Mouse (Mus musculus): Measurements from ENCODE around the gene Slc13a2. TPM values are rescaled to one million over a fixed set of nuclear protein-coding genes. Genes with fewer than 3 reads are reported as not detected.

The Slc13a2 gene
- polyA plus RNA-seq, 1 experiment from 2014 or later: not detected

DNA sequence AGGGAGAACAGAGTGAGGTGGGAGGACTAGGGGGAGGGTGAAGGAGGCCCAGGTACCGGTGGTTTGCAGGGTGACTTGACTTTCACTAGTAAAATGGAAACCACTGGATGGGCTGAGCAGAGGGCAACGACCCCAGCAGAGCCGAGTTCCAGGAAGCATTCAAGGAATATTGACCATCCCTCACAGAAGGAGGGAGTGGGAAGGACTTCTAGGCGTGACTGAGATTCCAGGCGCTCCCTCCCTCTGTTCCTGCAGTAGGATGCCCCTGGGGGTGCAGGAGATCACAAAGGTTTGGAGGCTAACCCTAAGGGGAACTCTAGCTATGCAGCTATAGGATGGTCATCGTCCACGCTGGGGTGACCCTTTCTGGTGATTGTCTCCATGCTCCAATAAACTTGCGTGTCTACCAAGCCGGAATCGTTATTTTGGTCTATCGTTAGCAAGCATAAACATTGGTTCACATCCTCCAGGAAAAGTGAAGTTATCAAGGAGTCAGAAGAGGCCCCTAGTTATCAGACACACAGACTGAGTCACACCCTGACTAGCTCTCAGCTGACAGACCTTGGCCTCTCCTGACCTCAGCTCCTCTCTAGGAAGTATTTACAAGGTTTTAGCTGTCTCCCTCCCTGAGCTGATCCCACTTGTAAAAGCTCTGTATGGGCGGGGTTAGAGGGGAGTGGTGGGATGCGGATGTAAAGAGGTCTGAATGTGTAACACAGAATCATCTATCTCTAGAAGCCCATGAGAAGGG is 41.4 kb upstream of the Slc13a2 start:
- Histone ChIP-seq H3K4me3 (ENCODE audit: low read depth, low read length) (no peak overlapping the region), H3K9ac (replicated peaks; ENCODE audit: low read length) (no peak overlapping the region), H3K27me3 (ENCODE audit: control insufficient read depth, insufficient read depth, low read length) (no peaks in the 10 kb centered on the region), H3K9me3 (replicated peaks; ENCODE audit: control insufficient read depth, low read length) (no peaks in the 10 kb centered on the region), H3K36me3 (replicated peaks; ENCODE audit: control insufficient read depth, insufficient read depth, low read depth, low read length) (no peaks in the 10 kb centered on the region), H3K4me2 (ENCODE audit: low read depth, low read length) (no peak overlapping the region), H3K4me1 (ENCODE audit: control insufficient read depth, insufficient read depth, low read length) (no peaks in the 10 kb centered on the region), H3K27ac (replicated peaks; ENCODE audit: low read depth, low read length) (no peak overlapping the region)
- ATAC-seq (replicated peaks; ENCODE audit: insufficient number of reproducible peaks, low FRiP score, low TSS enrichment, low read depth) (no peak), DNase-seq (ENCODE audit: low spot score) (no peak)
- WGBS: 60% methylated on average over 13 of the region's 13 CpGs

DNA sequence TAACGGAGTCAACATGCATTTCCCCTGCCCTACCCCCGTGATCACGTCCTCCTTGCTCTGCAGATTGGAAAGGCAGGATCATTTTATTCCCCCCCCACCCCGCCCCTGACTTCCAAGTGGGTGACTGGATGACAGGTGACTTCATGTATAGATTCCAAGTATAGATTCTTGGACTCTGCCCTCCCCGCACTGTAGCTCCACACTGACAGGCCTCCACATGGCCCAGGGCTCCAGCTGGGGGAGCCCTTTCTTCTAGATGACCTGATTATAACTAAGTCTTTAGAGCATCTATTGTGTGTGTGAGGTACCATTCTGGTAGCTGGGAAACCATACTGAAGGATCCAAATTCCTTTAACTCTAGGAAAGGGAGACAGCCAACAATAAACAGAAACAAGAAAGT is 40.7 kb upstream of the Slc13a2 start:
- 82% methylated on average over 5 of the region's 5 CpGs for whole genome bisulfite sequencing
- Histone ChIP-seq H3K4me3 (ENCODE audit: low read depth, low read length) (no peak overlapping the region), H3K4me2 (ENCODE audit: low read depth, low read length) (no peak overlapping the region), H3K36me3 (replicated peaks; ENCODE audit: control insufficient read depth, insufficient read depth, low read depth, low read length) (no peaks in the 10 kb centered on the region), H3K9ac (replicated peaks; ENCODE audit: low read length) (no peak overlapping the region), H3K27me3 (ENCODE audit: control insufficient read depth, insufficient read depth, low read length) (no peaks in the 10 kb centered on the region), H3K27ac (replicated peaks; ENCODE audit: low read depth, low read length) (no peak overlapping the region), H3K9me3 (replicated peaks; ENCODE audit: control insufficient read depth, low read length) (no peaks in the 10 kb centered on the region), H3K4me1 (ENCODE audit: control insufficient read depth, insufficient read depth, low read length) (no peaks in the 10 kb centered on the region)
- ATAC-seq (replicated peaks; ENCODE audit: insufficient number of reproducible peaks, low FRiP score, low TSS enrichment, low read depth) (no peak), DNase-seq (ENCODE audit: low spot score) (no peak)

DNA sequence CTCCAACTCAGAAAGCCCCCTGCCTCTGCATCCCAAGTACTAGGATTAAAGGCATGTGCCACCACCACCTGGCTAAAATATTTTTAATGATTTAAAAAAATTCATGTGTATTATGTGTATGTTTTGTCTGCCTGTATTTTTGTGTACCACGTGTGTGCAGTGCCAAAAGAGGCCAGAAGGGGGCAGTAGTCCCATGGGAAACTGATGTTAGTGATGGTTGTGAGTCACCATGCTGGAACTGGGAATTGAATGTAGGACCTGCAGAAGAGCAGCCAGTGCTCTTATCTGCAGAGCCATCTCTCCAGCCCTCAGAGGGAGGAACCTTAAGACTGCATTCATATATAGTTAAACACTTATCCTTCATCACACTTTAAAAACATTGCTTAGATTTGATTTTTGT is 39.9 kb upstream of the Slc13a2 start:
- Histone ChIP-seq H3K27me3 (ENCODE audit: control insufficient read depth, insufficient read depth, low read length) (no peaks in the 10 kb centered on the region), H3K4me2 (ENCODE audit: low read depth, low read length) (no peak overlapping the region), H3K4me3 (ENCODE audit: low read depth, low read length) (no peak overlapping the region), H3K9ac (replicated peaks; ENCODE audit: low read length) (no peak overlapping the region), H3K36me3 (replicated peaks; ENCODE audit: control insufficient read depth, insufficient read depth, low read depth, low read length) (no peaks in the 10 kb centered on the region), H3K4me1 (ENCODE audit: control insufficient read depth, insufficient read depth, low read length) (no peaks in the 10 kb centered on the region), H3K27ac (replicated peaks; ENCODE audit: low read depth, low read length) (no peak overlapping the region), H3K9me3 (replicated peaks; ENCODE audit: control insufficient read depth, low read length) (no peaks in the 10 kb centered on the region)
- WGBS: 54% methylated on average over 1 of the region's 1 CpGs
- no peak for DNase-seq (ENCODE audit: low spot score)
- ATAC-seq (replicated peaks; ENCODE audit: insufficient number of reproducible peaks, low FRiP score, low TSS enrichment, low read depth): no peak

DNA sequence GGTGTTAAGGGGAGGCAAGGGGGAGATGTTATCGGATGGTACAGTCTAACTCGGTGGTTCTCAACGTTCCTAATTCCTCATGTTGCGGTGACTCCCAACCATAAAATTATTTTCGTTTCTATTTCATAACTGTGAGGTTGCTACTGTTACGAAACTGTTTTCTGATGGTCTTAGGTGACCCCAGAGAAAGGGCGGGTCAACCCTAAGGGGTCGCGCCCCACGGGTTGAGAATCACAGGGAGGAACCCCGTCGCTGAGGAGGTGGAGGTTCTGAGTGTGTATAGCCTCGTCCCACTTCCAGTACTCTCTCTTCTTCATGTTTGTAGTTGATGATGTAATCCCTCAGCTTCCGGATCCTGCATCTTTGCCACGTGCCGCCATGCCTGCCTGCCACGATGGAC is 36.7 kb upstream of the Slc13a2 start:
- no peak overlapping the region for H3K9ac ChIP-seq (replicated peaks; ENCODE audit: low read length)
- no peak overlapping the region for H3K27ac ChIP-seq (replicated peaks; ENCODE audit: low read depth, low read length)
- H3K27me3 ChIP-seq (ENCODE audit: control insufficient read depth, insufficient read depth, low read length): no peaks in the 10 kb centered on the region
- no peaks in the 10 kb centered on the region for H3K36me3 ChIP-seq (replicated peaks; ENCODE audit: control insufficient read depth, insufficient read depth, low read depth, low read length)
- 81% methylated on average over 17 of the region's 17 CpGs for WGBS
- no peak overlapping the region for H3K4me3 ChIP-seq (ENCODE audit: low read depth, low read length)
- H3K4me1 ChIP-seq (ENCODE audit: control insufficient read depth, insufficient read depth, low read length): no peaks in the 10 kb centered on the region
- no peak overlapping the region for H3K4me2 ChIP-seq (ENCODE audit: low read depth, low read length)
- H3K9me3 ChIP-seq (replicated peaks; ENCODE audit: control insufficient read depth, low read length): no peaks in the 10 kb centered on the region
- no peak for ATAC-seq (replicated peaks; ENCODE audit: insufficient number of reproducible peaks, low FRiP score, low TSS enrichment, low read depth)
- DNase-seq (ENCODE audit: low spot score): no peak

DNA sequence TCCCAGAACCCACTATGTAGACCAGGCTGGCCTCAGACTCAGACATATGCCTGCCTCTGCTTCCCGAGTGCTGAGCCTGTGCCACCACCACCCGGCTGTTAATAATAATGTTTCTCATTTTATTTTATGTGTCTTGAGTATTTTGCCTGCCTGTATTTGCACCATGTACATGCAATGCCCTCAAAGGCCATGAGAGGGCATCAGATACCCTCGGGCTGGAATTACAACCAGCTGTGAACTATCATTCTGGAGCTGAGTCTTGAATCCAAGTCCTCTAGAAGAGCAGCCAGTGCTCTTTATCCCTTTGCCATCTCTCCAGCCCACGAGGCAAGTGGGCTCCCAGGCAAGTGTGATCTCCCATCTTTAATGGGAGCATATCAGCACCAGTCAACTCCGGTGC is 33.3 kb upstream of the Slc13a2 start:
- peak; percentile 58 for DNase-seq (ENCODE audit: low spot score)
- ATAC-seq (replicated peaks; ENCODE audit: insufficient number of reproducible peaks, low FRiP score, low TSS enrichment, low read depth): no peak

DNA sequence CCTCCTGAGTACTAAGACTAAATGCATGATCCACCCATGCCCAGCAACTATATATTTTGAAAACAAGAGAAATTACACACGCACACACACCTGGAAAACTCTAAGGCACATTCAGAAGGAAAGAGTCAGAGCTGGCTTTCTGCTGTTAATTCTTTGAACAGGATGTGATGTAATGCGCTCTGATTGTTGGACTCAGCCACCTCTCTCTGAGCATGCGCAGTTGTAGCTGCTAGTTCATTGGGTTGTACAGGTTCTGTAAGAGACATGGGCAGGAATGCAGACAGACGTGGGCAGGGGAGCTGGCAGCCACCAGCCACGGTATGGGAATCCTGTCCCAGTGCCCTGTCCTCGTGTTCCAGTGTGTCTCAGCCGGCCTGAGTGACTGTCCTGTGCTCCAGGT is 32.3 kb upstream of the Slc13a2 start:
- Histone ChIP-seq H3K27me3 (ENCODE audit: control insufficient read depth, insufficient read depth, low read length) (no peaks in the 10 kb centered on the region), H3K4me1 (ENCODE audit: control insufficient read depth, insufficient read depth, low read length) (no peaks in the 10 kb centered on the region), H3K36me3 (replicated peaks; ENCODE audit: control insufficient read depth, insufficient read depth, low read depth, low read length) (no peaks in the 10 kb centered on the region), H3K27ac (replicated peaks; ENCODE audit: low read depth, low read length) (no peak overlapping the region), H3K4me3 (ENCODE audit: low read depth, low read length) (no peak overlapping the region), H3K9ac (replicated peaks; ENCODE audit: low read length) (no peak overlapping the region), H3K9me3 (replicated peaks; ENCODE audit: control insufficient read depth, low read length) (no peaks in the 10 kb centered on the region), H3K4me2 (ENCODE audit: low read depth, low read length) (no peak overlapping the region)
- 75% methylated on average over 7 of the region's 7 CpGs for WGBS
- ATAC-seq (replicated peaks; ENCODE audit: insufficient number of reproducible peaks, low FRiP score, low TSS enrichment, low read depth) (no peak), DNase-seq (ENCODE audit: low spot score) (no peak)

More for the DNA sequence above, 33.3 kb upstream of the Slc13a2 start:
- Histone ChIP-seq H3K27ac (replicated peaks; ENCODE audit: low read depth, low read length) (no peak overlapping the region), H3K36me3 (replicated peaks; ENCODE audit: control insufficient read depth, insufficient read depth, low read depth, low read length) (no peaks in the 10 kb centered on the region), H3K27me3 (ENCODE audit: control insufficient read depth, insufficient read depth, low read length) (no peaks in the 10 kb centered on the region), H3K4me3 (ENCODE audit: low read depth, low read length) (no peak overlapping the region), H3K4me1 (ENCODE audit: control insufficient read depth, insufficient read depth, low read length) (no peaks in the 10 kb centered on the region), H3K9ac (replicated peaks; ENCODE audit: low read length) (no peak overlapping the region), H3K9me3 (replicated peaks; ENCODE audit: control insufficient read depth, low read length) (no peaks in the 10 kb centered on the region), H3K4me2 (ENCODE audit: low read depth, low read length) (no peak overlapping the region)
- 48% methylated on average over 5 of the region's 5 CpGs for WGBS

DNA sequence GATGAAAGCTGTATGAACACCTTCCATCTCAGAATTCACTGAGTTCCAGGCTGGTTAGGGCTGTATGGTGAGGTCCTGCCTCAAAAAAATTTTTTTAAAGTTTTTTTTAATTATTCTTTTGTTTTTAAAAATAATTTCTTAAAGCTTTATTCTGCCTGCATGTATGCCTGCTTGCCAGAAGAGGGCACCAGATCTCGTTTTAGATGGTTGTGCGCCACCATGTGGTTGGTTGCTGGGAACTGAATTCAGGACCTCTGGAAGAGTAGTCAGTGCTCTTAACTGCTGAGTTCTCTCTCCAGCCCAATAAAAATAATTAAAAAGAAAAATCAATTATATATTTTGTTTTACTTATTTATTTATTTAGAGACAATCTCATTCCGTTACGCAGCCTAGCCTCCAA is 31.7 kb upstream of the Slc13a2 start:
- no peaks in the 10 kb centered on the region for H3K27me3 ChIP-seq (ENCODE audit: control insufficient read depth, insufficient read depth, low read length)
- DNase-seq (ENCODE audit: low spot score) (peak; percentile 73), ATAC-seq (replicated peaks; ENCODE audit: insufficient number of reproducible peaks, low FRiP score, low TSS enrichment, low read depth) (no peak)
- no peaks in the 10 kb centered on the region for H3K36me3 ChIP-seq (replicated peaks; ENCODE audit: control insufficient read depth, insufficient read depth, low read depth, low read length)
- no peak overlapping the region for H3K4me3 ChIP-seq (ENCODE audit: low read depth, low read length)
- no peak overlapping the region for H3K9ac ChIP-seq (replicated peaks; ENCODE audit: low read length)
- no peaks in the 10 kb centered on the region for H3K4me1 ChIP-seq (ENCODE audit: control insufficient read depth, insufficient read depth, low read length)
- no peak overlapping the region for H3K4me2 ChIP-seq (ENCODE audit: low read depth, low read length)
- no peak overlapping the region for H3K27ac ChIP-seq (replicated peaks; ENCODE audit: low read depth, low read length)
- no peaks in the 10 kb centered on the region for H3K9me3 ChIP-seq (replicated peaks; ENCODE audit: control insufficient read depth, low read length)
- WGBS: 9% methylated on average over 4 of the region's 4 CpGs

DNA sequence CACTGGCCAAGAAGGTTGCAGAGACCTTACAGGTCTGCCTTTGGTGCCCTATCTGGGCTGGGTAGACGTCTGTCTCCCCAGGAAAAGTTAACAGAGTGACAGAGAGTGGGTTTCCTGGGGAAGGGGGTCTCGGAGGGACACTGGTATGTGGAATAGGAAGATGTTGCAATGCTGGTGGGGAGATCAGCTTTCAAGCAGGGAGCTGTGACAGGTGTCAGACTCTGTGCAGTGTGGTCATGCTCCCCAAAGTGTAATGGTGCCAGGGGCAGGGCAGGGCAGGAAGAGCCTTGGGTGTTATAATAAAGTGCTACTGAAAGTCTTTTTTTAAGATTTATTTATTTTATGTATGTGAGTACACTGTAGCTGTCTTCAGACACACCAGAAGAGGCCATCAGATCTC is 28.3 kb upstream of the Slc13a2 start:
- Histone ChIP-seq H3K36me3 (replicated peaks; ENCODE audit: control insufficient read depth, insufficient read depth, low read depth, low read length) (no peaks in the 10 kb centered on the region), H3K27ac (replicated peaks; ENCODE audit: low read depth, low read length) (no peak overlapping the region), H3K4me3 (ENCODE audit: low read depth, low read length) (no peak overlapping the region), H3K4me1 (ENCODE audit: control insufficient read depth, insufficient read depth, low read length) (no peaks in the 10 kb centered on the region), H3K4me2 (ENCODE audit: low read depth, low read length) (no peak overlapping the region), H3K27me3 (ENCODE audit: control insufficient read depth, insufficient read depth, low read length) (no peaks in the 10 kb centered on the region), H3K9me3 (replicated peaks; ENCODE audit: control insufficient read depth, low read length) (no peaks in the 10 kb centered on the region), H3K9ac (replicated peaks; ENCODE audit: low read length) (no peak overlapping the region)
- 46% methylated on average over 2 of the region's 2 CpGs for WGBS
- ATAC-seq (replicated peaks; ENCODE audit: insufficient number of reproducible peaks, low FRiP score, low TSS enrichment, low read depth) (no peak), DNase-seq (ENCODE audit: low spot score) (no peak)

Measured in embryonic facial prominence, embryonic 11.5 days (tissue).